21 mouse cellular contexts compared by ENCODE assay signal in genomic region chr2:62463287-62463686, GRCm38 (mm10). TPM values are rescaled to one million over a fixed set of nuclear protein-coding genes. Genes with fewer than 3 reads are reported as not detected.
"Had no signal": no experiment of that assay in that cellular context is flagged by ENCODE, and none has a peak within 500 bp of the region (broad histone marks: within the 10 kb centered on the region; RNA-seq: fewer than 3 reads in every experiment).

No protein-coding gene starts in this region.

- DNase-seq: liver, postnatal 0 days; lung, embryonic 14.5 days; lung, postnatal 10 days; lung, postnatal 4 days; midbrain, embryonic 14.5 days; retina, postnatal 1 day; right cerebral cortex, adult 18-20 months; right cerebral cortex, postnatal 25 days; right cerebral cortex, postnatal 4 days; spleen, adult 18-20 months; thymus, adult 18-20 months; thymus, postnatal 14 days; thymus, postnatal 4 days had no signal

- ATAC-seq: liver, postnatal 0 days; midbrain, embryonic 16.5 days had no signal

RNA-seq across cellular contexts. Expression of gene Gcg, which starts 20.2 kb away (rescaled TPM):
- total RNA-seq: megakaryocyte, adult 5-6 weeks; megakaryocyte-erythroid progenitor cell, adult 5-6 weeks had no signal
- polyA plus RNA-seq: liver, postnatal 0 days; lung, embryonic 14.5 days; lung, embryonic 16.5 days; midbrain, embryonic 10.5 days; myocyte; neural tube, embryonic 13.5 days; urinary bladder, adult 2 months had no signal

RNA-seq across cellular contexts. Expression of gene Dpp4, which starts 51.3 kb away (rescaled TPM):
- polyA plus RNA-seq: myocyte had no signal
